19 mouse cellular contexts compared by ENCODE assay signal in the genomic region with DNA sequence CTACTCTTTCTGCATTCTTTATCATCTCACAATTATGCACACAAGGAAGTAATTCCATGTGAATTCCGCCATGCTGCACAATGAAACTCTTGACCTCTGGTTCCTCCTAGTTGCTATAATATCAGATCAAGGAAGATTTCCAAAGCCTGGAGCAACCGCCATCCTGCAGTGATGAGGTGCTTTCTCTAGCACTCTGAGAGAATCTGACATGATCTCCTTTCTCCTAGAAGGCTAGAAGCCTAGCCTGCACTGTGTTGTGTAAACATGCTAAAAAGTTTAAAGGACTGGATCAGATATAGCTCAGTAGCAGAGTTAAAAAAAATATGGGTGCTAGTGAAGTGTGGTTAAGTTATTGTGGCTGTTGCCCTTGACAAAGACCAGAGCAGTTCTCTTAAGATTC.
"Had no signal": no experiment of that assay in that cellular context is flagged by ENCODE, and none has a peak within 500 bp of the region (broad histone marks: within the 10 kb centered on the region; RNA-seq: fewer than 3 reads in every experiment).

No protein-coding gene starts in this region.

- H3K9me3 ChIP-seq: limb, embryonic 15.5 days; liver, embryonic 12.5 days; midbrain, embryonic 10.5 days; neural tube, embryonic 13.5 days; neural tube, embryonic 15.5 days had no signal

- H3K36me3 ChIP-seq: limb, embryonic 15.5 days; liver, embryonic 12.5 days; midbrain, embryonic 10.5 days; neural tube, embryonic 13.5 days; neural tube, embryonic 15.5 days had no signal

- H3K27me3 ChIP-seq: limb, embryonic 15.5 days; liver, embryonic 12.5 days; neural tube, embryonic 13.5 days; neural tube, embryonic 15.5 days had no signal

- H3K27ac ChIP-seq: limb, embryonic 15.5 days; liver, embryonic 12.5 days; liver, embryonic 14.5 days; midbrain, embryonic 10.5 days; neural tube, embryonic 13.5 days; neural tube, embryonic 15.5 days had no signal

- H3K4me2 ChIP-seq: limb, embryonic 15.5 days; liver, embryonic 12.5 days; neural tube, embryonic 13.5 days; neural tube, embryonic 15.5 days had no signal

- DNase-seq: lung, postnatal 14 days; lung, postnatal 4 days; midbrain, embryonic 14.5 days; retina, postnatal 1 day; right cerebral cortex, adult 18-20 months; right cerebral cortex, postnatal 25 days; right cerebral cortex, postnatal 4 days; spleen, adult 18-20 months; thymus, adult 18-20 months; thymus, postnatal 14 days; thymus, postnatal 36 days had no signal

- H3K4me1 ChIP-seq: liver, embryonic 12.5 days; midbrain, embryonic 10.5 days; neural tube, embryonic 13.5 days; neural tube, embryonic 15.5 days had no signal

- H3K9ac ChIP-seq: limb, embryonic 15.5 days; liver, embryonic 12.5 days; liver, embryonic 14.5 days; neural tube, embryonic 13.5 days; neural tube, embryonic 15.5 days had no signal

- H3K4me3 ChIP-seq: limb, embryonic 15.5 days; liver, embryonic 12.5 days; midbrain, embryonic 10.5 days; myocyte; neural tube, embryonic 13.5 days; neural tube, embryonic 15.5 days had no signal

- ATAC-seq: liver, embryonic 12.5 days; midbrain, embryonic 16.5 days had no signal
